Mouse (Mus musculus) monocyte, adult 2 months (primary cell): ENCODE results near the gene Ppt1.
"Not testable (repeated sequence)": the region's sequence is repeated elsewhere in the genome, so short reads cannot be mapped to it uniquely, and the experiment has no call there.

ENCODE experiments used
- DNase-seq, 2 experiments: peaks; one replicate each; pipeline ENCODE4 v3.0.0; 2022; ENCODE audit warnings: low spot score in 2 of 2, low read depth in 1 of 2

Gene Ppt1

GRCm38 (mm10) chr4:122835530-122836402 is at the start of gene Ppt1:
TSS of gene Ppt1 (plus strand) at chr4:122836242.
- DNase-seq, result peak; percentile 47 to 75

- DNase-seq, result no peak
Observed at GRCm38 (mm10) chr4:122789335-122790089, 46.5 kb upstream of the Ppt1 start.

GRCm38 (mm10) chr4:122808108-122808507 is 27.9 kb upstream of the Ppt1 start:
- DNase-seq, result peak; percentile 18 to 48

- DNase-seq, result no peak
Observed at GRCm38 (mm10) chr4:122811180-122811579, 24.9 kb upstream of the Ppt1 start.

GRCm38 (mm10) chr4:122811824-122812223 is 24.2 kb upstream of the Ppt1 start:
- DNase-seq, result no peak

- no peak for DNase-seq
Observed at GRCm38 (mm10) chr4:122816202-122816601, 19.8 kb upstream of the Ppt1 start.

- DNase-seq, result not testable (repeated sequence)
Observed at GRCm38 (mm10) chr4:122820941-122821340, 15.1 kb upstream of the Ppt1 start.

- DNase-seq, result no peak
Observed at GRCm38 (mm10) chr4:122827651-122828050, 8.4 kb upstream of the Ppt1 start.

GRCm38 (mm10) chr4:122829339-122829738 is 6.7 kb upstream of the Ppt1 start:
- no peak for DNase-seq

GRCm38 (mm10) chr4:122831888-122832287 is 4.2 kb upstream of the Ppt1 start:
- DNase-seq, result no peak

GRCm38 (mm10) chr4:122836403-122836775 is 347 bp downstream of the Ppt1 start:
- DNase-seq, result no peak

- DNase-seq, result no peak
Observed at GRCm38 (mm10) chr4:122837180-122837730, 1.2 kb downstream of the Ppt1 start.

- no peak for DNase-seq
Observed at GRCm38 (mm10) chr4:122837994-122838393, 2.0 kb downstream of the Ppt1 start.

- DNase-seq, result no peak
Observed at GRCm38 (mm10) chr4:122838416-122838815, 2.4 kb downstream of the Ppt1 start.

- DNase-seq, result peak; percentile 60 to 77
Observed at GRCm38 (mm10) chr4:122848150-122848621, 12.1 kb downstream of the Ppt1 start.

- no peak for DNase-seq
Observed at GRCm38 (mm10) chr4:122851535-122851934, 15.5 kb downstream of the Ppt1 start.

- DNase-seq, result peak; percentile 45 to 52
Observed at GRCm38 (mm10) chr4:122853691-122854090, 17.6 kb downstream of the Ppt1 start.

GRCm38 (mm10) chr4:122854770-122855169 is 18.7 kb downstream of the Ppt1 start:
- DNase-seq, result no peak

- DNase-seq, result no peak
Observed at GRCm38 (mm10) chr4:122857909-122858308, 21.9 kb downstream of the Ppt1 start.

GRCm38 (mm10) chr4:122859096-122859674 is 23.1 kb downstream of the Ppt1 start:
- no peak for DNase-seq

- DNase-seq, result no peak
Observed at GRCm38 (mm10) chr4:122861836-122862235, 25.8 kb downstream of the Ppt1 start.
